Mouse (Mus musculus) regulatory T cell (primary cell): ENCODE measurements around the gene Ccm2l.

Source experiments
- in situ Hi-C: fragments of 300-600 bp; cut with MboI, MseI; formaldehyde crosslinking; loops from one replicate; pipeline ENCODE4 v1.15.1; 2025; ENCODE audit warnings: high pct_unique_total_duplicates

Gene Ccm2l

GRCm38 (mm10) chr2:153087091-153087490 lies 21.3 kb downstream of the Ccm2l start:
- in situ Hi-C loops, result no loop called here

GRCm38 (mm10) chr2:153089316-153089715 lies 23.6 kb downstream of the Ccm2l start:
- in situ Hi-C loops, result no loop called here

GRCm38 (mm10) chr2:153090551-153091165 lies 24.9 kb downstream of the Ccm2l start:
- in situ Hi-C loops, result no loop called here

- in situ Hi-C loops, result no loop called here
Observed at GRCm38 (mm10) chr2:153107046-153107766, 41.5 kb downstream of the Ccm2l start.

GRCm38 (mm10) chr2:153107802-153108201 lies 42.0 kb downstream of the Ccm2l start:
- in situ Hi-C loops, result no loop called here

- in situ Hi-C loops, result no loop called here
Observed at GRCm38 (mm10) chr2:153108313-153109264, 42.8 kb downstream of the Ccm2l start, which contains the start of gene Hck. Hck (plus strand) TSS chr2:153108468.

GRCm38 (mm10) chr2:153109596-153109995 lies 43.8 kb downstream of the Ccm2l start:
- in situ Hi-C loops, result no loop called here

- in situ Hi-C loops, result no loop called here
Observed at GRCm38 (mm10) chr2:153111298-153111697, 45.5 kb downstream of the Ccm2l start.

- in situ Hi-C loops, result no loop called here
Observed at GRCm38 (mm10) chr2:153115679-153116081, 49.9 kb downstream of the Ccm2l start.

GRCm38 (mm10) chr2:153117051-153117486 lies 51.3 kb downstream of the Ccm2l start:
- in situ Hi-C loops, result no loop called here

GRCm38 (mm10) chr2:153119488-153119887 lies 53.7 kb downstream of the Ccm2l start:
- in situ Hi-C loops, result no loop called here

GRCm38 (mm10) chr2:153120126-153120525 lies 54.4 kb downstream of the Ccm2l start:
- in situ Hi-C loops, result no loop called here

GRCm38 (mm10) chr2:153121821-153122615 lies 56.3 kb downstream of the Ccm2l start:
- in situ Hi-C loops, result no loop called here

- in situ Hi-C loops, result no loop called here
Observed at GRCm38 (mm10) chr2:153122701-153123100, 56.9 kb downstream of the Ccm2l start.

GRCm38 (mm10) chr2:153125875-153126274 lies 60.1 kb downstream of the Ccm2l start:
- in situ Hi-C loops, result no loop called here

GRCm38 (mm10) chr2:153131019-153131418 lies 65.3 kb downstream of the Ccm2l start:
- in situ Hi-C loops, result no loop called here
